ENCODE assay signal across 8 mouse cellular contexts in genomic region chr12:76345759-76346455, GRCm38 (mm10). TPM values are rescaled to one million over a fixed set of nuclear protein-coding genes. Genes with fewer than 3 reads are reported as not detected.
DNase-seq lines count a peak whose midpoint lies in the region.

No protein-coding gene starts in this region.

- no peak overlapping the region for H3K4me3 ChIP-seq in midbrain, embryonic 10.5 days

- H3K27ac ChIP-seq in midbrain, embryonic 10.5 days (replicated peaks), result no peak overlapping the region

- 72% methylated on average over 6 of the region's 6 CpGs for WGBS in midbrain, embryonic 10.5 days

- no peaks in the 10 kb centered on the region for H3K27me3 ChIP-seq in midbrain, embryonic 10.5 days (ENCODE audit: low read depth, poor library complexity, severe bottlenecking)

- peaks cover 50% of the 10 kb centered on the region for H3K36me3 ChIP-seq in midbrain, embryonic 10.5 days

- peak; percentile 56 for DNase-seq in adrenal gland, postnatal 14 days
- no peak for DNase-seq in adrenal gland, adult 8-10 months
- DNase-seq in spleen, postnatal 36 days (ENCODE audit: low spot score in 2 of 2), result peak; percentile 45 to 58
- DNase-seq in spleen, adult 18-20 months, result no peak
- DNase-seq in lung, postnatal 14 days, result peak; percentile 38
- no peak for DNase-seq in layer of hippocampus, adult 18-20 months (ENCODE audit: low spot score in 2 of 2)
- DNase-seq in midbrain, embryonic 10.5 days (ENCODE audit: low spot score), result no peak
- DNase-seq in cerebellum, postnatal 4 days (ENCODE audit: low spot score in 2 of 2), result no peak

- H3K9me3 ChIP-seq in midbrain, embryonic 10.5 days (replicated peaks), result no peaks in the 10 kb centered on the region

- no peaks in the 10 kb centered on the region for H3K4me1 ChIP-seq in midbrain, embryonic 10.5 days

RNA-seq across cellular contexts. Expression of gene Akap5, which starts 21.2 kb away (rescaled TPM):
- total RNA-seq in adrenal gland, postnatal 14 days (2021), result 3.4 and 4.3 TPM in 2 replicates
- total RNA-seq in adrenal gland, adult 8-10 months (2022), result 1 to 10 TPM in 1 of 4 experiments, under 1 TPM in 3; 0.35 to 1.1 (median 0.63) TPM
- total RNA-seq in layer of hippocampus, adult 18-20 months (2021), result 10 to 100 TPM; 57.9 to 61.0 TPM
- 2.5 and 4.7 TPM in 2 replicates for polyA plus RNA-seq in midbrain, embryonic 10.5 days (2016; fragmentation: Nextera tagmentation; extraction: Ambion mirVana)

RNA-seq across cellular contexts. Expression of gene Zbtb25, which starts 23.5 kb away (rescaled TPM):
- 7.3 and 9.1 TPM in 2 replicates for total RNA-seq in adrenal gland, postnatal 14 days (2021)
- total RNA-seq in adrenal gland, adult 8-10 months (2022), result 10 to 100 TPM in 3 of 4 experiments, 1 to 10 TPM in 1; 8.5 to 14.1 (median 10.7) TPM
- total RNA-seq in layer of hippocampus, adult 18-20 months (2021), result 10 to 100 TPM; 14.3 to 16.1 TPM
- polyA plus RNA-seq in midbrain, embryonic 10.5 days (2016; fragmentation: Nextera tagmentation; extraction: Ambion mirVana), result 18.2 and 19.0 TPM in 2 replicates

RNA-seq across cellular contexts. Expression of gene Zbtb1, which starts 24.2 kb away (rescaled TPM):
- 6.4 and 7.0 TPM in 2 replicates for total RNA-seq in adrenal gland, postnatal 14 days (2021)
- total RNA-seq in adrenal gland, adult 8-10 months (2022), result 1 to 10 TPM; 5.7 to 7.4 (median 6.7) TPM
- total RNA-seq in layer of hippocampus, adult 18-20 months (2021), result 1 to 10 TPM; 6.8 to 7.4 TPM
- polyA plus RNA-seq in midbrain, embryonic 10.5 days (2016; fragmentation: Nextera tagmentation; extraction: Ambion mirVana), result 7.2 and 7.9 TPM in 2 replicates

RNA-seq across cellular contexts. Expression of gene Hspa2, which starts 58.1 kb away (rescaled TPM):
- 21.9 and 23.3 TPM in 2 replicates for total RNA-seq in adrenal gland, postnatal 14 days (2021)
- 10 to 100 TPM; 19.1 to 25.6 (median 22.9) TPM for total RNA-seq in adrenal gland, adult 8-10 months (2022)
- 100 to 1,000 TPM; 122 to 125 TPM for total RNA-seq in layer of hippocampus, adult 18-20 months (2021)
- 4.9 and 5.9 TPM in 2 replicates for polyA plus RNA-seq in midbrain, embryonic 10.5 days (2016; fragmentation: Nextera tagmentation; extraction: Ambion mirVana)

Comparison
In these comparisons a context has a peak if more than half of its experiments do, and no peak if none do; other contexts are left out.
1. DNase-seq: peak in adrenal gland, postnatal 14 days (single experiment), spleen, postnatal 36 days (2 of 2) and lung, postnatal 14 days (single experiment); none in adrenal gland, adult 8-10 months (single experiment), spleen, adult 18-20 months (0 of 2), layer of hippocampus, adult 18-20 months (0 of 2), midbrain, embryonic 10.5 days (single experiment) and cerebellum, postnatal 4 days (0 of 2).
2. RNA of gene Akap5, which starts 21.2 kb away (total RNA-seq): 57.9 to 61.0 TPM in layer of hippocampus, adult 18-20 months; 3.4 to 4.3 TPM in adrenal gland, postnatal 14 days and 0.35 to 1.1 TPM in adrenal gland, adult 8-10 months; every median in the first group is over 10 times any median in the second.